Mouse (Mus musculus) splenic B cell, adult 2 months (primary cell): ENCODE measurements around the gene Rtkn2.

Experiments used
- DNase-seq: peaks from one replicate; pipeline ENCODE4 v3.0.0-alpha.2; 2011; ENCODE audit warnings: low read depth, low spot score
- H3K27me3 ChIP-seq: 2 replicates; pipeline ENCODE4 v1.6.1; 2012; ENCODE audit warnings: mild to moderate bottlenecking, low read length, moderate library complexity, mixed read lengths; ENCODE audit not compliant: control insufficient read depth, poor library complexity, insufficient read depth, severe bottlenecking
- H3K36me3 ChIP-seq: 2 replicates; pipeline ENCODE4 v1.6.1; 2012; ENCODE audit warnings: mild to moderate bottlenecking, low read length, moderate library complexity, mixed read lengths; ENCODE audit not compliant: control insufficient read depth, poor library complexity, insufficient read depth, severe bottlenecking

The Rtkn2 gene

DNA sequence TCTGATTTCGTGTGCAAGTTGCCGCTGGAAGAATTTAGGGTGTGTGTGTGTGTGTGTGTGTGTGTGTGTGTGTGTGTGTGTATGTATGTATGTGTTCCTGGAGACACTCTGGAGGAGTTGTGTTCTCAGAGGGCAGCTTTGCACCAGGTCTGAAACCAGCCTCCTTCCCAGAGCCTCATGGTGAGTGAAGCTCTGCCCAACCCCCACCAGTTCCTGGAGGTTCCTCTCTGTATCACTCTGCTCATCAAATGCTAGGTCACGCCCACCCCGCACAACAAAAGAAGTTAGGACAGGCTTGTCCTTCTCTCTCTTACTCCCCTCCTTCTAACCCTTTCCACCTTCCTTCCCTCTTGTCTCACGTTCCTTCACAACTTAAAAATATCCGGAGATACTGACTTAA lies 64.6 kb downstream of the Rtkn2 start:
- no peak for DNase-seq
- no peaks in the 10 kb centered on the region for H3K27me3 ChIP-seq
- no peaks in the 10 kb centered on the region for H3K36me3 ChIP-seq

DNA sequence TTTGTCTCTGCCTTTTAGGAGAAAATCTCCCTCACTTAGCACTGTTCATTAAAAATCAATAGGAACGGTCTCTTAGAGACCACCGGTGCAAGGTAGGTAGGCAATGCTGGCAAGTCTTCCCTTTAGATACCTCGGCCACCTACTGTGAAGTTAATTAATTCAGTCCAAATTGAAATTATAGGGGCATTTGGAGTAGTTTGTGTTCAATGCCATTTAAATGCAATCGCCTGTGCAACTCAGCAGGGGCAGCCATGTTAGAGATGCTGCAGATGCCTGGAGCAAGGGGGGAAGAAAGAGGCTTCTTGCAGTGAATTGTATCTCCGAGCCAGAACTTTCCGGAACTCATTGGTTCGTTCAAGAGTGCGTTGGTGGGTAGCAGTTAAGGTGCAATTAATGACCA lies 65.5 kb downstream of the Rtkn2 start:
- Histone ChIP-seq H3K36me3 (no peaks in the 10 kb centered on the region), H3K27me3 (no peaks in the 10 kb centered on the region)
- DNase-seq, result no peak

DNA sequence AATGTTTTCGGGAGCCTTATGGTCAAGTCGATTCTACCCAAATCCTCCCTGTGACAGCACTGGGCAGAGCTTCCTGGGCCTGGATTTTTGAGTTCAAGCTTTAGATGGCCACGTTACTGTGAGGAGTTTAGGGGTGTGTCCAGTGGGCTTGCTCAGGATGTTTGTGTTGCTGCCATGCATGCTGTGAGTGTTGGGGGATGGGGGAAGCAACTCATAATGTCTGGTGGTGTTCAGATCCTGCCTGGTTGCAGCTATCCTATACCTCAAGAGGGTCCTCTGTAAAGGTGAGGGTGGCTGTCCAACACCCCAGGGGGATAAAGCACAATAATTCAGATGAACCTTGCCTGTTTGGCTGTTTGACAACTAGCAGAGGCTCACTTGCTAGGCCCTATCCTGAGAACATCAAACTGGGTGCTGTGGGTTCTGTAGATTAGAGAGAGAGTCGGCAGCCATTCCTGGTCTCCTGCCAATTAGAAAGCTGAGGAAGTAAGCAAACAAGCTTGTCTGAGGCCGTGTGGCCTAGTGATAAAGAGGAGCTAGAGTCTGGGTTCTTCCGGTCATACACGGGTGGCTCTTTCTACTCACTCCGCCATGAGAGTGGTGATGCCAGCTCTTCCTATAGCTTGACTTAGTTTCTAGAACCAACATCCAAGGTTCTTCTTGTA lies 69.4 kb downstream of the Rtkn2 start:
- H3K36me3 ChIP-seq, result no peaks in the 10 kb centered on the region
- no peaks in the 10 kb centered on the region for H3K27me3 ChIP-seq
- no peak for DNase-seq

DNA sequence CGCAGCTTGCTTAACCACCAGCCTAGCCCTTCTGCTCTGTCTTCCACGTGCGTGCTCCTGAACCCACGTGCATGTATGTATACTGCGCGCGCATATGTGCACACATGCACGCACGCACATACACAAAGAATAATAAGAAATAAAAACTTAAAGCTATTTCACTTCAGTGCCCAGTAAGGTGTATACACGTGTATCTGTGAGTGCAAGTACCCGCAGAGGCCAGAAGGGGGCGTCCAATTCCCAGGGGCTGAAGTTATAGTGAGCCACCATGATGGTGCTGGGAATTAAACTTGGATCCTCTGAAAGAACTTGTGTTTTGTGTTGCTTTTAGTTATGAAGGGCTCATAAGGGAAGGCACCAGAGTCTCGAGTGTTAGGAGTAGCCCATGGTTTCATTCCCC lies 71.5 kb downstream of the Rtkn2 start:
- no peak for DNase-seq
- H3K36me3 ChIP-seq, result no peaks in the 10 kb centered on the region
- H3K27me3 ChIP-seq, result no peaks in the 10 kb centered on the region

DNA sequence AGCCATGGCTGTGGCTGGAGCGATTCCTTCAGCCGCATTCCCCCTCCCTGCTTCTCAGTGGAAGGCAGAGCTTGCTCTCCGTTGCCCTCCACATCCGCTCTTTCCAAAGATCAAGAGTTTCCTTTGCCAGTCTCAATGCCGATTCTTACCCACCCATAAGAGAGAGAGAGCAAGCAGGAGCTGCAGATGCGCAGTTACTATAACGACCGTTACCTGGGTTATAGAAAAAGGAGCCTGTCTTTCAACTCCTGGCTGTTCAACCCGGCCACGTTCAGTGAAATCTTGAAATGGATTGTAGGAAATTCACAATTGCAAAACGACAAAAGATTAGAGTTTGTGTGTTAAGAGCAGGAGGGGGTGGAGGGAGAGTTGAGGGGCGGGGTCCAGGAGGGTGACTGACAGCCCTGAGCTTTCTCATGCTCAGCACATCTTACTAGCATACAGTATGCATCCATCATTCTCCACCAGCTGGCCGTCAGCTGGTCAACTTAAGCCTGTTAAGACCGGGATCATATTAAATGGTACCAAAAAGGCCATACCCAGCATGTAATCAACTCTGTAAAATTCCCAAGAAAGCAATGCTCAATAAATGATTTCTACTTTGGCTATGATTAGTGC lies 72.1 kb downstream of the Rtkn2 start:
- DNase-seq, result no peak
- H3K36me3 ChIP-seq, result no peaks in the 10 kb centered on the region

DNA sequence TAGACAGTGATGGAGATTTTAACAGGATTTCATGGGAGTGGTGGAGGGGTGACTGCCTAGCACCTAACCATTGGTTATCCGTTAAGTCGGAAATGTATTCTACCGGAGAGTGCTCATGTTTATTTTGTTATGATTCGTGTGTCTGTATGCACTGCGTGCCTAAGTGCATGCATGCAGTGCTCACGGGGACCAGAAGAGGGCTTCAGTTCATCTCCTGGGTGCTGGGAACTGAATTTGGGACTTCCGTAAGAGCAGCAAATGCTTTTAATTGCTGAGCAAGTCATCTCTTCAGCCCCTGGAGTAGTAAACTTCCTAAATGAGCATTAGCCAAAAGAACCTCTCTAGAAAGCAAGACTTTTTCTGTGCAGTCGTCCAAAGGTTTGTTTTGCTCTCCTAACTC lies 72.9 kb downstream of the Rtkn2 start:
- Histone ChIP-seq H3K36me3 (no peaks in the 10 kb centered on the region), H3K27me3 (no peaks in the 10 kb centered on the region)
- no peak for DNase-seq

More for the DNA sequence above, 72.1 kb downstream of the Rtkn2 start:
- H3K27me3 ChIP-seq, result no peaks in the 10 kb centered on the region

DNA sequence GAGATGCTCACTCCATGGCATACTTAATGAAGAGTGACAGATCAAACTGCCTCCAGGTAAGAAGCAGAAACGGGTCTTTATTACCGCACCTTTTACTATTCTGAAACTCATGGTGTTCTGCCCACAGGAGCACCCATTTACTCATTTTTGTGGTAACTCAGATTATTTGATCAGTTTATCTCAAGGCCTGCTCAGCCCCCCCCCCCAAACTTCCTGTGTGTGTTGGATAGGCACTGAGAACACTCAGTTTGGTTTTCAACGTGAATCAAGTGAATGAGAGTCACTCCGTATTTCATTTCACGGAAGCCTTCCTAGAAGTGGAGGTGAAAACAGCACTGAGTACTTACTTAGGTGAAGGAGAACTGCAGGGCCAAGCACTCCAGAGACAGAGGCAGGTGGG lies 74.8 kb downstream of the Rtkn2 start:
- Histone ChIP-seq H3K36me3 (no peaks in the 10 kb centered on the region), H3K27me3 (no peaks in the 10 kb centered on the region)
- DNase-seq, result no peak

DNA sequence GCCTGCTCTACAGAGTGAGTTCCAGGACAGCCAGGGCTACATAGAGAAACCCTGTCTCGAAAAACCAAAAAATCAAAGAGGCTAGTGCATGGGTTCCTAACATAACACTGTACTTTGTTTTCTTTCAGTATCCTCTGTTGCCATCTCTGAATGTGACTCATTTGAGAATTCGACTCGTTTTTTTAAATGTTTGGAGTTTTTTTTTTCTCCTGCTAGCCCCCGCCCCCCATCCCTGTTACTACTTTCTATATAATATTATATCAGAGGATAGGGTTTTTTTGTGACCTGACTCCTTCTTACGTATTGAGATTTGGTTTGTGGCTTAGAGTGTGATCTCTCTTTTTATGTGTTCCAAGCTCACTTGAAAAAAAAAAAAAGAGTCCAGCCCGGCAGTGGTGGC lies 75.3 kb downstream of the Rtkn2 start:
- Histone ChIP-seq H3K27me3 (no peaks in the 10 kb centered on the region), H3K36me3 (no peaks in the 10 kb centered on the region)
- no peak for DNase-seq

DNA sequence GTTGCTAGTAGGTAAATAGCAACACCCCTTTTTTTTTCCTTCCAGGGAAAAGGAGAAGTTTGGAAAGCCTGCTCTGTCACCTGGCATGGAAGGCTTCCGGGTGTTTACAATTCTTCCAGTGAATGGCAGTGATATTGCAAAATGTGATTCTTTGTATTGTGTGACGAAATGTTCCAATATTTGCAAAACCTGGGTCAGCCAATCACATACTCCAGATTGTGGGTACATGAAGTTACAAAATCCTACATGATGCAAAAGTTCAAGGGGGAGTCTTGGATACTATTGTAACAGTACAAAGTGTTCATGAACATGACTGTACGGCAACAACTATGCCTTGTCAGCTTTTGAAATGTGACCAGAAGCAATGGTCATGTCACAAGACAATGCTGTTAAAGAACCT lies 78.5 kb downstream of the Rtkn2 start:
- no peaks in the 10 kb centered on the region for H3K27me3 ChIP-seq
- no peaks in the 10 kb centered on the region for H3K36me3 ChIP-seq
- no peak for DNase-seq

DNA sequence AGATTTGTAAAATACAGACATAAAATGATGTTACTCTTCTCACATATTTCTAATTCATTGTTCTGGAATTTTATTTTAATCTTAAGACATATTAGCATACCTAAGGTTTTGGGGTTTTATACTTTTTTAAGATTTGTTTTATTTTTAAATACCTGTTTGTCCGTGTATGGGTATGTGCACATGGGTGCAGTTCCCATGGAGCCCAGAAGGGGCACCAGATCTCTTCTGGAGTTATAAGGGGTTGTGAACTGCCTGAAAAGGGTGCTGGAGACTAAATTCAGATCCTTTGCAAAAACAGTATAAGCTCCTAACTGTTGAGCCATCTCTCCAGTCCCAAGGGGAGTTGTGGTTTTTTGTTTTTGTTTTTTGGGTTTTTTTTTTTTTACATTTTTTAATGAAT lies 79.0 kb downstream of the Rtkn2 start:
- peak; percentile 15 for DNase-seq
- no peaks in the 10 kb centered on the region for H3K36me3 ChIP-seq
- H3K27me3 ChIP-seq, result no peaks in the 10 kb centered on the region

DNA sequence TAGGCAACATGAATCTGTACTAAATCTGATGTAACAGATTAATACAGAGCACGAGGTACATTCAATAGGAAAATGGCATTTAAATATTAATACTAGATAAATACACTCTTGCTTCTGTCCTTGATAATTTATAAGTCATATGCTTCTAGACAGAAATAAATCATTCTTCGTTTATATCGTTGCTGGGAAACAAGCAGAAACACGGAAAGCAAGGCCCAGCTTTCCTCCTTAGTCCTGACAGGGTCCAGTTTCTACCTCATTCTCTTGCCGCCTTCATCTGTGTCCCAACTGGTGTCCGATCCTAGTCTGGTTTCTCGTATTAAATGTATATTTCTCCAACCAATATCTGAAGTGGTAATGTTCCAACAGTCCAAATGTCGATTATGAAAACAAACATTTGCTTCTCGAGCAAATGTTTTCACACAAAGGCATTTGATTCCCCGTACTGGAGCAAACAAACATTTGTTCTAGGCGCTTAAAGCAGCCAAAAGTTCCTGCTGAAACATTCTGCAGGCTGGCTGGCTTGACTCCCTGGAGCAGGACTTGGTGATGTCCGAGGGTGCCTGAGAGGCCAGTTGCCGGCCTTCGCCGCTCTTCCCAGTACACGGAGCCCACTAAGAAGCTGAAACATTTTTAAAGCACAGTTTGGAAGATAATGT lies 81.3 kb downstream of the Rtkn2 start:
- Histone ChIP-seq H3K27me3 (no peaks in the 10 kb centered on the region), H3K36me3 (no peaks in the 10 kb centered on the region)
- no peak for DNase-seq

DNA sequence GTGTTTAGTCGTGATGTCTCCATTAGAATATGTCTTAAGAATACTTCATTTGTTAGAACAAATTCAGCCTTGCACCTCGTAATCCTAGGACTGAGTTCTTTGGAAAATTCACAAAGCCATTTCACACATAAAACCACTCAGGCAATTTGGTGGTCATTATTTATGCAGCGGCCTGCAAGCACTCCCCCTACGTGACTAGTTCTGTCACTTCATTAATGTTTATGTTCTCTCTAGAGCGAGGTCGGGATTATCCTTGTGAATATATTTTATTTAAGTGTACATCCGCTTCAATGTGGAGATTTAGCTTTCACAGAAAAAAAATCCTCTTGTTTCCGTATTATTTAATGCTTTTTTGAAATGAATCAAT lies 81.9 kb downstream of the Rtkn2 start:
- Histone ChIP-seq H3K27me3 (no peaks in the 10 kb centered on the region), H3K36me3 (no peaks in the 10 kb centered on the region)
- DNase-seq, result no peak

DNA sequence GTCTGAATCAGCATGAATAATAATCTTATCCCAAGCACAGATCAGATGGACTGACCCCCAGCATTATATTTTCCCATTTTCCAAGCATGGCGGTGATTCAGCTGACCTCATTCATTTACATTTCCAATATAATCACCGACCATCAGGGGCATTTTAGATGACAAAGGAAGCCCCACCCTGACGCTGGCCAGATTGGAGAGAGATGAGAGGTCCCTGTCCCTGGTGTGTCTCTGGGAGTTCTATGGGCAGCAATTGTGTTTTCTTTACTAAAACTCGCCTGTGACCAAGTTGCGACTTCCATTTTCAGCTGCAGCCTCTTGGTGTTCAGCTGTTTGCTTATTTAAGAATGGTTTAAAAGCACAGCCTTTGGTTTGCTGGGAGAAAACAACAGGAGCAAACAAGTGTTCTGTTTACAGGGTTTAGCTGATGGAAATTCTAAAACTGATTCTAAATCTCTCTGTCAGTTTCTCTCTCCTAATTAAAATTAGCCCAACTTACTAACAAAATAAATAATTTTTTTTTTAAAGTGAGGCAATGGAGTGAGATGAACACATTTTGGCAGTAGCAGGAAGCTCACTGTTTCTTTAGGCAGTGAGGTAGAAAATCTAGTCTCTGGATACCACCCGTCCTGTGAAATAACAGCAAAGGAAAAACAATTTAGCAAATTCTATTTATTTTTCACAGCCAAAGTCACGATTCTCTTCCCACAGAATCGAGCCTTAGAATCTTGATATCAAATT lies 84.6 kb downstream of the Rtkn2 start:
- Histone ChIP-seq H3K36me3 (no peaks in the 10 kb centered on the region), H3K27me3 (no peaks in the 10 kb centered on the region)
- DNase-seq, result no peak

DNA sequence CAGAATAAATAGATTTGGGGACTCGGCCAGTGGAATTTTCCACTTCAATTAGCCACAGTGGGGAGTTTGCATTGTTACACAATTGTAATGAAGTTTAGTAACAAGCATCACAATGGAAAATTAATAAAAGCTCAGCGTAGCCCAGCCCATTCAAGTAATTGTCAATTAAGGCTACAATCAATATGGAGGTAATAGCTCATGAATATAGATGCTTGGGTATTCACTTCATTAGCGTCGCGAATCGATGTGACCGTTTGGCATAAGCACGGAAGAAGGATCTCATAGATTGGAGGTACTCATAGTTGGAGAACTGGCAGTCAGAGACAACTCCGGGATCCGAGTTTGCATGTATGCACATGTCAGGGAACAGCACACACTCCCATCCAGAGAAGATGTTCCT lies 85.2 kb downstream of the Rtkn2 start:
- DNase-seq, result no peak
- Histone ChIP-seq H3K36me3 (no peaks in the 10 kb centered on the region), H3K27me3 (no peaks in the 10 kb centered on the region)

DNA sequence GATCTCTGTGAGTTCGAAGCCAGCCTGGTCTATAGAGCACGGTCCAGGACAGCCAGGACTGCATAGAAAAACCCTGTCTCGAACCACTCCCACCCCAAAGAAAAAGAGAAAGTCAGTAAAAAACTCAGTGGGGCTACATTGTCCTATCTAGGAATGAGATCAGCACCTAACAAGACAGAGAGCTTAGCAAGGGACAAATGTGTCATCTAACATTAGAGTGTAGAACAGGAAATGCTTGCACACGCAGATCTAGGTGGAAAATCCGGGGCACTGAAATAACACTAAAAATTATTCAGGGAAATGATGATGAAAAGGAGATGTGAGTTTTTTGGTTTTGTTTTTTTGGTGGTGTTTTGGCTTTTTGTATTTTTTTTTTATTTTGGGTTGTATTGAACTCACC lies 86.8 kb downstream of the Rtkn2 start:
- no peaks in the 10 kb centered on the region for H3K36me3 ChIP-seq
- H3K27me3 ChIP-seq, result no peaks in the 10 kb centered on the region
- DNase-seq, result no peak
